Mouse (Mus musculus): ENCODE results near the gene Ptprr.

DNA sequence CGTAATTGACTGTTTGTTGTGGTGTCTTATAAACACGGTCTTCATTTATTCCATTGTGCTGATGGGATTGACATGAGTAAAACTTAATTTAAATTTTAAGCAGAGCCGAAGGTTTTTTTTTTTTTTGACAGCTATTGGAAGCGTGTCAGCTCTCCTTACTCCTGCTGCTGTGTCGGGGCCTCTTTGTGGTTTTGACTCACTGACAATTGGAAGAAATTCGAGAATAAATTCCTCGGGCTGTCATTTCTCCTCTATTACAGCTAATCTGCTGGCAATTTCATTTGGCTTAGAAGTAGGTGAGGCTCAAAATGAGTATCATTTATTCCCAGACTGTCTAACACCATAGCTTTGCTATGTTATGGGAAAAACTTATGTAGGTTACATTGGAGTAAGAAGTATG lies 41.7 kb upstream of the Ptprr start:
- TF ChIP-seq POLR2A (IDR thresholded peaks at IDR 0.05; ENCODE audit: borderline replicate concordance, insufficient read depth, low read length), result no peak
- no peak for TF ChIP-seq CTCF (IDR thresholded peaks at IDR 0.05; ENCODE audit: borderline replicate concordance, insufficient read depth, low read depth, low read length)
